Mouse (Mus musculus): ENCODE data around the gene Rhot2.

GRCm38 (mm10) chr17:25833961-25834594, 10.6 kb downstream of the Rhot2 start:
- TF ChIP-seq POLR2A (IDR thresholded peaks at IDR 0.05; ENCODE audit: extremely low read depth, insufficient read depth, low read length) (no peak), CTCF (IDR thresholded peaks at IDR 0.05; ENCODE audit: extremely low read depth, insufficient read depth, low read length) (no peak)
